Mouse (Mus musculus): ENCODE measurements around the gene Myo1b.

Gene Myo1b

DNA sequence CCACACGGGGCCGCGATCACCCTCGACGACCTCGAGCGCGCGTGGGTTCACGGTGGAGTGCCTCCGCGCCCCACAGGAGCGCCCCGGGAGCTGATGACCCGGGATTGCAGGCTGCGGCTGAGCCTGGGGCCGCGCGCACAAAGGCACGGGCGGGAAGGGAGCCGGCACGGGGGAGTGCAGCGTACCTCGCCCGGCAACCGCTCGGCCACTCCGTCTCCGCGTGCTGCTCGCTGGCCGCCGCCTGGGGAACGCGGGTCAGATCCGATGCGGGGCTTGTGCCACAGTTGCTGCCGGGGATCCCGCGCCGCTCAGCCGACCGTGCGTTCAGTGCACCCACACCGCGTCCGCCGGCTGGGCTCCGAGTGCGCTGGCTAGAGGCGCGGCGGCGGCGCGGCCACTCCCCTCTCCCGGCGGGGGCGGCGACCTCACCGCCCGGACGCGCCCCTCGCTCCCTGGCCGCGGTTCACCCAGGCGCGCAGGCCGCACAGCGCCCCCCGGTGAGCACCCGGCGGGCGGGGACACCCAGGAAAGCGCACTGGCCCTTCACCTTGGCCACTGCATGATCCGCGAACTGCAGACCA lies at the start of gene Myo1b:
Gene Myo1b, minus strand, starts transcription at position 496 of the 581 bp plus-strand sequence.
- peak; percentile 75 for DNase-seq (ENCODE audit: low spot score)

DNA sequence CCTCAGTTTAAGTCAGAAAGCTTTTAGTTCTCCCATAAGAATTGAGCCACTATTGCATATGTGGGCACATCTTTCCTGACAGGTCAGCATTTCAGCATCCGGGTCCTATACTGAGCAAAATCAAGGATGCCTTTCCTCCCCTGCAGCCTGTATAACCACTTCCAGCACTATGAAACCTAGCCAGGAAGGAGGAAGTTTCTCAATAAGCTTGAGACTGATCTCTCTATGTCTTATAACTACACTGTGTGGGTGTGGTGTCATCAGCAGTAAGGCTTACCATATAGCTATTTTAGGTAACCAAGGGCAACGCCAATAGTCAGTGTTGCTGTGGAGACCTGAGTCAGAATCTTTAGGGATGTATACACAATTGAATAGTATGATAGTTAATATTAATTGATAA lies 48.8 kb upstream of the Myo1b start:
- DNase-seq (ENCODE audit: low spot score): no peak

DNA sequence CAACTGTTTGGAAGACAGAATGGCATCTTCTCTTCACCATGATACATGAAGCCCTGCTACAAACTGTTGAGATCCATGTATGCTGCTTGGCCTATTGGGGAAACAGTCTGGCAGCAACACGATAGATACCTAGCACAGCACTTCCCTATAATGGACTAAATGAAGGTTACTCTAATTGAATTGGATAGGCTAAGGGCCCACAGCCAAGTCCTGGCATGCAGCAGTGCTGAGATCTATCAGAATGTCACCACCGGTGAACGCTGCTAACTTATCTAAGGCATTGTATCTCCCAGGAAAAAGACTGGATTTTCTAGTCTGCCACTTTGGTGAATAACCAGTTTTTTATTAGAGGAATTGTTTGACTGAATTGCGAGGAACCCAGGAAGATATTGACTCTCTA lies 31.2 kb upstream of the Myo1b start:
- DNase-seq (ENCODE audit: low spot score): no peak

DNA sequence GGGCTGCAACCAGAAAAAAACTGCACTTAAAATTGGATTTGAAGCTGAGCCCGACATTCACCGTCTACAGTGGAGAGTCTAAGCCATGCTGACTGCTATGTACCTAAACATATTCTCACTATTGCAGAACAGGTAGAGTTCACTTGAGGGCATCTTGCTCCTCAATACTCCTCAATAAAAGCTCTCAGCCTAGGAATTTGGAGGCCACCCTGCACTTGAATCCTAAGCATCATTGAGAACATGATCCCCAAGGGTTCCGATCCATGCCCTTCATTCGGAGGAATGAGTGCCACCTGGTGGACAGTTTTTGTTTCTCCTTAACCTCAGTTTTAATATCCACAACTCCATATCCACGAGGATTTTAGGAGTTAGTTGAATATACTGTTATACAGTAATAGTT lies 28.9 kb upstream of the Myo1b start:
- peak; percentile 85 for DNase-seq (ENCODE audit: low spot score)

DNA sequence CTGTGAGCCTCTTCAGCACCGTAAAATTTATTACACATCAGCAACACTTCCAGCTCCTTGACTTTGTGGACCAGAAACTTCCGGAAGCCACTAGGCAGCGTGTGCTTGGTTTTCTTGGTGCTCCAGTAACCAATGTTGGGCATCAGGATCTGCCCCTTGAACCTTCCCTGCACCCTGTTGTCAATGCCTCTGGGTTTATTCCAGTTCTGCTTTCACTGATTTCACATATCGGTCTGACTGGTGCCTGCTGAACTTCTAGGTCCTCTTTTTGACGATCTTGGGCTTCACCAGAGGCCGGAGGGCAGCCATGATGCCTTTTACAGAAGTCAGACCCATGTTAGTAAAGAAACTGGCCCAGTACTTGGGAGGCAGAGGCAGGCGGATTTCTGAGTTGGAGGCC lies 22.5 kb upstream of the Myo1b start:
- DNase-seq (ENCODE audit: low spot score): no peak

DNA sequence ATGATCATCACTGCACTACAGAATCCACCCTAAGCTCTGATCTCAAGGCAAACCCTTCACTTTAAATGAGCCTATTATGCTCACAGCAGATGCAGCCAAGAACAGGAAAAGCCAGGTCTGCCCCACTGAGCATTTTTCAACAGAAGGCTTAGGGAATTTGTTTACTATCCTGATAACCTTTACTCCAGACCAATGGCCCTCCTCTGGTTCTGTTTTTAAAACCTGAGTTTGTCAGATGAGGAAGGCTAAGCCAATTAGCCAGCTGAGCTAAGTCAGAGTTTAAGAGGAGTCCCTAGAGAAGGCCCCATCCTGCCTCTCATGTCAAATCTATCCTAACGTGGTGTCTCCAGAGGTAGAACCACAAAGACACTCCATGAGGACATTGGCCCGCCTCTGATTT lies 19.1 kb upstream of the Myo1b start:
- no peak for DNase-seq (ENCODE audit: low spot score)

DNA sequence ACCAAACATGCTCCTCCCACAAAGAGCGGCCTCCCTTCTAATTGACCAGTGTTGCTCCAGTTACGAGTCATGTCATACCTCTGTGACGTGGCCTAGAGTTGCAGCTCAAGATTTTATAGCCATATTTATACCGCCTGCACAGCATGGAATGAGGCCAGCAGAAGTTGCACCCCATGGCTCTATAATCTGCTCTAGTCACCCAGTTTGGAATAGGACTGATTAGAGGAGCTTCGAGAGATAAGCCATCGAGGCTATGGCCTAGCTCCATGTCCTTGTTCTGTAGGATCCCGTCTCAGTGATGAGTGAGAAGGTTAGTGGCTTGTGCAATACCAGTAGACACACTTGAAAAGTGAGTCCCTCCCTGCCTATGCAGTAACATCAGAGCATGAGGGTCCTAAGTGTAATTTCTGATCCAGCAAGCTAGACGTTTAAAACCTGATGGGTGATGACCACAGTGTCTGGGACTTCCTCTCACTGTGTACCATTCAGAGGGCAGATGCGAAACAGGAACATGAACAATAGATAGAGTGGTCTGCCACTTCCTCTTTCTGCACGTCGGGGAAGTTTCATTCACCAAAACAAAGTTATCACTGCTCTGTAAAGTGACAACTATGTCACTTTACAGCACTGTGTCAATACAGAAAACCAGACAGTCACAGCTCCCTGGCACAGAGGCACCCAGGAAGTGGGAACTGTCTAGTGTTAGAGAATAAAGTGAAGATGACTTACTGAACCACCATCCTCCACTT lies 18.5 kb upstream of the Myo1b start:
- DNase-seq (ENCODE audit: low spot score): no peak

DNA sequence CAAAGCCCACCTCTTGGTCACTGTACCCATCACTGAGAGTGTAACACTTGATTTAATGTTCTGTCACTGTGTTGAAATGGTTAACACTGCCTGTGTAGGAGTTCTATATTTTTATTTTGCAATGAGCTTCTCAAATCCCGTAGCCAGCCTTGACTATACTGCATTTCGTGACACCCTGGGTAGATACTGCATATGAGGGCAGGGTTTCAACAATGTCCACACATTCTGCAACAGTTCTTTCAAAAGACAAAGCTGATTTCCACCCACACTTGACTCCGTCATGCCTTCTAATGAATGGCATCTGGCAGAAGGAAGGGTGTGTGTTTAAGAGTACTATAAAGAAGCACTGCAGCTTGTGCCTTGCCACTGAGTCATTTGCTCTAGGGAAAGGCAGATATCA lies 17.0 kb upstream of the Myo1b start:
- no peak for DNase-seq (ENCODE audit: low spot score)

DNA sequence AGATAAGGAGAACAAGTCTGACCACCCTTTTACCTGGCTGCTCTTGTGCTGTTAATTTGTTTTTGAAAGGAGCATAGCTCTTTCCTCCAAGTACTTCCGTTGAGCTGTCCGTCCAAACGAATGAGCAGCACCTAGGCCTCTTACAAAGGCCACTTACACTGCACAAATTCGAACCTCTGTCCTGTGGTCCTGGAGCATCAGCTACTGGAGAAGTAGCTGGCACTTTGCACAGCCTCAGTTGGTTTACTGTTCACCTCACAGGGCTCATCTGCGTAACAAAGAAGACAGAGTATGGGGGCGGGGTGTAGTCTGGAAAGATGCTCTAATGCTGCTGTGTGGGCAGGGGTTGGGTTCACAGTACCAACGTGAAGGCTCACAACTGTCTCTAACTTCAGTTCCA lies 15.7 kb upstream of the Myo1b start:
- DNase-seq (ENCODE audit: low spot score): no peak

DNA sequence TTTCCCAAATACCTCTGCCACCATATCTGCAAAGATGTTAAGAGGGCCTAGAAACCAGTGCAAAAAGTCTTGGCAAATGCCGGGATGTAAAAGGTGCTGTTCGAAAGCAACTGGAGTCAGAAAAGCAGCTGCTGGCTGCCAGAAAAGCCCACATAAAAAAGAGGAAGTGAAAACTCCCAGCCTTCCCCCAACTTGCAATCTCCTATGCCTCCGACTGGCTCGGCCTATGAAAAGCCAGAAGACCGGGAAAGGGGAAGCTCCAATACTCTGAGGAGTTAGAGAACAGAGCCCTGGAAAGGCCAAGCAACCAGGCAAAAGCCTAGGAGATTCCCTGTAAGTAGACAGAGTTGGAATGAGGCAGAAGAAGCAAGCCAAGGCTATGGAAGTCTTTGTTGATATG lies 14.7 kb upstream of the Myo1b start:
- DNase-seq (ENCODE audit: low spot score): no peak

DNA sequence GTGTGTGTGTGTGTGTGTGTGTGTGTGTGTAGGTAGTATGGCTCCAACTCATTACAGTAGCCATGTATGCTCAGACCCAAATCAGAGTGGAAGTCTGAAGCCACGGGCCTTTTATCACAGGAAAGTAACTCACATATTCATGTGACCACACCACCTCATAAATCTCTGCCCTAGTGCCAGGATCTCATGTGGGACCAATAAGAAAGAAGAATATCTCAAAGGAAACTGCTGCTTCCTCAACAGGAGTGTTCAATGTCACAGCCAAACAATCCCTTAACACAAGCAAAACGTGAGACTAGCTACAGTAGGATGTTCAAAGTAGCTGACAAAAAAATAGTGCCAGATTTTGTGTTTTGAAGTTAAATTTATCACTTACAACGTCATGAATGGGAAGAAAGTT lies 13.7 kb upstream of the Myo1b start:
- DNase-seq (ENCODE audit: low spot score): no peak

DNA sequence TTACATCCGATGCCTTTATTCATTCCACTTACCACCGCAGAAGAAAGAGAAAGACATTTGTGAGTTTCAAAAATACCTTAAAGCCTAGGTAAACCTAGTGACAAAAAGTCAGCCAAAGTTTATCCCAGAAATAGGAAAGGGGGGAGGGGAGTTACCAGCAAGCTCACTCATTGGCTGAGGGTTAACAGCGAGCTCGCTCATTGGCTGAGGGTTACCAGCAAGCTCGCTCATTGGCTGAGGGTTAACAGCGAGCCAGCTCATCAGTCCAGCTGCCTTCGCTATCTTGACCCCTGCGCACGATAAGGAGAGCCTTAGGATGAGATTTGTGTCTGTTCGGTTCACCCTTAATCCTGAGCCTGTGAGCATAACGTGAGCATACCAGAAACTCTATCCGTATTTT lies 6.9 kb upstream of the Myo1b start:
- DNase-seq (ENCODE audit: low spot score): peak; percentile 79

DNA sequence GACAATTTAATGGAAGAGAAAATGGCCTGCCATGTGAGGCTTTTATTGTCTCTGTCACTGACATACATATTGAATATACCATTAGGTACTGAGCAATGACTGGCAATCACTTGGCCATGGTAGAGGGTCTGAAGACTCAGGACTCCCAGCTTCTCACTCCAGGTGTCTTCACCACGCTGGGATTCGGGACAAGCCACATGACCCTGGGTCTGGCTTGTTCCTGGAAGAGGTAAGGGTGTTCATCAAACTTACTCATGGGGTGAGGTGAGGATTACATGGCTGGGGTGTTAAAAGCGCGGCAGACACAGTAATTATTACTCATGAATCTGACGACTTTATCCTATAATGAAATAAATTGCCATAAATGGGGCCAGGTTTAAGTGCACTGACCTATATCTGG lies 405 bp upstream of the Myo1b start:
- DNase-seq (ENCODE audit: low spot score): no peak

DNA sequence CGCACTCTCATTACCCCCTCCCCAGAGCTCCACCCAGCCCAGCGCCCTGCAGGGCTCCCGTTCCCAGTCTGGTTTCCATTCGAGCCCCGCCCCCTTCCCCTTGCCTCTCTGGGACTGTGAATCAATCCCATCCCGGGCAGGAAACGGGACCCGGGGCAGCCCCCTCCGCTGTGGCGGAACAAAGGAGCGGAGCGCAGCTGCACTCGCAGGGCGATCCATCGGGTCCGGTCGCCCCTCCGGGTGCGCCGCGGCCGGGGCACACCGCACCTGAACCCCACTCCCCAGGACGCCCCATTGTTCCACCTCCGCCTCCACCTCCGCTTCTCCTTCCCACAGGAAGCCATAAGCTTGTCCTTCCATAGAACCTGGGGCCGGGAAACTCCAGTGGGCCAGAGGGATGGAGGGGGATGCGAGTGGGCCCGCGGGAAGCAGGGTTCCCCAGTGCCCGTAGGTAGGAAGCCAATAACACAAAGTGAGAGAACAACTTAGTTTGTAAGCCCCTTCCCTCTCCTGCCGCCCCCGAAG lies 758 bp downstream of the Myo1b start:
- peak; percentile 94 for DNase-seq (ENCODE audit: low spot score)

DNA sequence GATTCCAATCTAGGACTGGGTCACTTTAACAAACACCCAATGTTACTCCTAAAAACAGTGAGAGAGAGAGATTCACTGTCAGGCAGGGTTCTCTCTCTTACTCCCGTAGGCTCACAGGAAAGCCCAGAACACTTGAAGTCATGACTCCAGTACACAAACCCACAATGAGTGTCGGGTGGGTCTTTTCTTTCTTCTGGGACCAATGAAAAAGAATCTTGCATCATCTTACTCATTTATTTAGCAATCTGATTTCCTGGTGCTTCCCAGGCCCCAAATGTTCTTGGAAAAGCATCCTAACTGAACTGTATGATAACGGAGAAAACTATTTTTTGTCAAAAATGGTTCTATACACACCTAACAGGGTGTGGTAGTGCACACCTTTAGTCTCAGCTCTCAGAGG lies 1.8 kb downstream of the Myo1b start:
- DNase-seq (ENCODE audit: low spot score): no peak

DNA sequence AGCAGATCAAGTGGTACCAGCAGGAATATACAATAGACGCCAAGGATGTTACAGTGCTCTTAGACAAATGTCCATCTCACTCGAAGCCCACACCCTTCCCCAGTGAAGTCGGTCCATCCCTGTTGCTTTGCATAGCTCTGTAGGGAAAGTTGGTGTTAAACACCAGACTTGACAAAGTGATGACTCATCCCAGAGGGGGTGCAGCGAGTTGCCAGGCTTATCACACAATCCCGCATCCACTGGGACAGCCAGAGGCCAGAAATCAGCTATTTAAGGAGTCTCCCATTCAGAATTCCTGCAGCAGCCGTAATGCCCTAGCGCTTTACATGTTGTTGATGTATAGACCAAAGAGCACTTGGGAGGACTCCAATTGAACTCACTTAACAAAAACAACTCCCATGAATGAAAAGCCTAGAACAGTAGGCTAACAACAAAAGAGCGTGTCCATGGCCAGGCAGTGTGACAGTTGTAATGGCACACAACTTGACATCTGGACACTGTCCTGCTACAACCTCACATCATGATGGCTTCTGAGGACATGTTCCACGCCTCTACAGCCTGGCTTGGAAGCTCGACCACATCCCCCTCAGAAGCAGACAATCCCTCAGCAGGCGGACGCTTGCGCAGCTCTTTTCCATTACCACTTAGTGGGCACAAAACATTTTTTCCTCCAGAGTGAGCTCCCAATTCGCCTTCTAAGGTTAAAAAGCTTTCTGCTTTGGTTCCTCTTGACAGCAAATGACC lies 2.6 kb downstream of the Myo1b start:
- no peak for DNase-seq (ENCODE audit: low spot score)

DNA sequence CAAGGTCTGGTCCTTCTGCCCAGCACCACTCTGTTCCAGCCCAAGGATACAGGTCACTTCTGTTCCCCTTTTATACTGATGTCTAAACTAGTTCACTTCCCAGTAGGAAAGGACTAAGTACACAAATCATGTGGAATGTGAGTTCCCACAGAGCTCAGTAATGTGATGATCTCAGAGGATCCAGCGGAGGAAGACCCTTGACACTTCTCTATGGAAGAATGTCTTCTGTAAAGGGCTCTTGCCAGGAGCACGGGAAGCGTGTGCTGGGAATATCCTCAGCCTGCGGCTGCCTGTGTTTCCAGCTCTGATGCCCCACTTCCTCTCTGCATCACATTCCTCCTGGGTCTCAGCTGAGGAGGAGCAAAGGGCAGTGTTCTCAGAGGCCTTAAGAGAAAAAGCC lies 4.5 kb downstream of the Myo1b start:
- no peak for DNase-seq (ENCODE audit: low spot score)

DNA sequence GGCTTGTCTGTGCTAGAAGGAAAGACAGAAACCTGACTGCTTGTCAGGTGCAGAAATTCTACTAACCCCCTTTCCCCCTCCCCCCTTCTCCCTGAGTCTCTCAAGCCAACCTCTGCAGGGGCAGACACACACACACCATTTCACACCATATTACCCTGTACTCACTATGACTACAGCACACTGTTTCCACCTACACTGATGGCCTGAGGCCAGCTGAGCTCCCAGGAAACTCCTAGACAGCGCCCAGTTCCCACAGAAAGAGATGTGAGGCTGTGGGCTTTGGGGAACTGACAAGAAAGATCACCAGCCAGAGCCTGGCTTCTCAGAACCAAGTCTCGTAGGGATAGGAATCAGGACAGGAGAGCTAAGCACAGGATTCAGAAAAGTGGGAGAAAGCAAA lies 6.7 kb downstream of the Myo1b start:
- DNase-seq (ENCODE audit: low spot score): no peak

DNA sequence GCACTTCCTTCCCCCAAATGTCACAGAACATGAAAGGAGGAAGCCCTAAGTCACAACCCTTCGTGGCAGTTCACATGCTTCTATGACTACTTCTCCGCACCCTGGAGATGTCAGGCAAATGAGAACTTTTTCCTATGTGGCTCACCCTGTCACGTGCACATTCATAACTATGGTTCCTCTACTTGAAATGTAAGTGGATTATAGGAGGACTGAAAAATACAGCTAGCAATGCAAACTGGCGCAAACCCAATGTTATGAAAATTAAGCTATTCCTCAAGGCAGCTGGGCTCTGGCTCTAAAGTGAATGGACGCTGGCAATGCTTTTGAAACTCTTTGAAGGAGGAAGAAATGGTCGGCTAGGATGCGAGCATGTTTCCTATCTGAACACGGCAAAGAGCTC lies 8.1 kb downstream of the Myo1b start:
- no peak for DNase-seq (ENCODE audit: low spot score)

DNA sequence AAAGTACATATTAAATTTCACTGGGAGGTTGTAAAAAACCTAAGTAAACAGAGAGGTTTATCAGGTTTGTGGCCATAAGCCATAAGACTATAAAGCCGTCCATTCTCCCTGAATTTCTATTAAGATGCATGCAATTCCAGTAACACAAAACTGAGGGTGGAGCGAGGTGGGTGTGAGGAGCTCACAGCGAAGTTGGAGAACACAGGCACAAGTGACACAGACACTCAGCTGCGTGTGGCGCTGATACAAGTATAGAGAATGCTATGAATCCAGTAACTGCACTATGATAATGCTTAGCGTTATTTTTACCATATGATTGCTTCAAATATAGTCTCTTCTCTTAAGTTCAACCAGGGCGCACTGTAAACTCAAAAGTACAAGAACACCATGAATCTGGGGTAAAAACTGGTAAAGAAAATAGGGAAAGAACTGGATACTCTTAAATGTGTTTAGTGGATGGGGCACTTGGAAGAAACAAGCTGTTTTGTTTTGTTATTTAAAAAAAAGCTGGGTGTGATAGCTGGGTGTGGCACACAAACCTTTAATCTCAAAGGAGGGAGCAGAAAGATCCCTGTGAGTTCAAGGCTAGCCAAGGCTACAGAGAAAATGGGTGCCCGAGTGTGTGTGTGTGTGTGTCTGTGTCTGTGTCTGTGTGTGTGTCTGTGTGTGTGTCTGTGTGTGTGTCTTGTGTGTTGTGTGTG lies 9.5 kb downstream of the Myo1b start:
- DNase-seq (ENCODE audit: low spot score): no peak

DNA sequence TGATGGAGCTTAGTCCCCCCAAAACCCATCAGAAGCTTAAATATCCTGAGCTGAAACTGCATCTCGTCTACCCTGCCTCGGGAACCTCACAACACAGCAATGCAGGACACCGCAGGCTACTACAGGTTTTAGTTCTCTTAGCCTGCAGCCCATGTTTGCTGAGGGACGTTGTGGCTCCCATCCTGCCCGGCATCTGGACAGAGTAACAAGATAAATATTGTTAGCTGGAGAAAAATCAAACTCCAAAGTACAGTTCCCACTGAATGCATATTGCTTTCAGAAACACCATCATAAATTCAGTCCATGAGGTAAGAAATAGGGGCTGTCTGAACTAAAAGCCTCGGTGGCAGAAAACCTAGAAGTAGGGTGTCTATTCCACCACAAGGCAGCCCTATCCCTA lies 10.8 kb downstream of the Myo1b start:
- no peak for DNase-seq (ENCODE audit: low spot score)

DNA sequence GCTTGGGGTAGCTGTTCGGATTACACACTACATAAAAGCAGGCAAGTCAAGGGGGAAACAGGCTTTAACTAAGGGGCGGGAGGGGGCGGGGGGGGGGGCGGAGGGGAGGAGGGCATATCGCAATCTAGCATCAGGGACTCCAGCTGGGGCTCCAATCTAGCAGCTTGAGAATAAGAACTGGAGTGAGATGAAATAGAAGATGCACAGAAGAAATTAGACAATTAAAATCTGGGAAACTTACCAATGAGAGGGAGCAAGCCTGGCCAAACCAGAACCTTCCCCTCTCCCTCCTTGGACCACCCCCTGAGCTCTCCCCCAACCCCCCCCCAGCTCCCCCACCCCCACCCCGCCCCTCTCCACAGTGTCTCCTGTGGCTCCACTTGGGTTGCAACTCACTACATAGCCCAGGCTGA lies 18.7 kb downstream of the Myo1b start:
- DNase-seq (ENCODE audit: low spot score): no peak

DNA sequence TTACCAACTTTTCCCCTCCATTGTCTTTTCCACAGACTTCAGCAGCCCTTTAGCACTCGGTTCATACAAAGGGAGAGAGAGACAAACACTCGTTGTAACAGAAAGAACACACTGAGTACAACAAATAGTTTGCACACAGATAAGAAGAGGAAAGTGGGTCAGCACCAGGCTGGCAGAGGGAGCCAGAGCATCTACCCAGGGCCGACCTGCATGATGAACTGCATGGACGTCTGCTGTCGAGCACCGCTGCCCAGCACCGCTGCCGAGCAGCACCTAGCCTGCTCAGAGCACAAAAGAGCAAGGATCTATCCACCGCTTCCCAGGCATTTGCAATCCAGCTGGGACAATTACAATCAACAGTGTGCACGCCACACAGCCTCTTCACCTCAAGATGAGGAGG lies 19.9 kb downstream of the Myo1b start:
- no peak for DNase-seq (ENCODE audit: low spot score)
